Mouse (Mus musculus) liver, embryonic 14.5 days (tissue): ENCODE measurements around the gene Rasal1.

Experiments used
- CTCF ChIP-seq: IDR thresholded peaks from 2 replicates; pipeline ENCODE4 v1.5.1; 2016; ENCODE audit warnings: antibody characterized with exemption, low read depth, control low read depth
- EP300 ChIP-seq: IDR thresholded peaks from 2 replicates; pipeline ENCODE4 v1.6.1; 2016; ENCODE audit warnings: antibody characterized with exemption, low read depth

GRCm38 (mm10) chr5:120696865-120697264 is 48.3 kb downstream of the Rasal1 start:
- TF ChIP-seq CTCF, result no peak
- no peak for TF ChIP-seq EP300
